Mouse (Mus musculus) neural tube, embryonic 13.5 days (tissue): ENCODE results near the gene Zfp652. TPM values are rescaled to one million over a fixed set of nuclear protein-coding genes. Genes with fewer than 3 reads are reported as not detected.
"Not testable (repeated sequence)": the region's sequence is repeated elsewhere in the genome, so short reads cannot be mapped to it uniquely, and the experiment has no call there.

Experiments
- ATAC-seq: fragments of 200-750 bp; cut with Nextera tagmentation; 2 replicates; pipeline ENCODE4 v1.8.0; 2017; ENCODE audit warnings: low read depth, mild to moderate bottlenecking, moderate TSS enrichment, moderate library complexity
- H3K27ac ChIP-seq: fragments of 300-500 bp; sonication (generic); replicated peaks from 2 replicates; pipeline ENCODE4 v1.5.1; 2015; ENCODE audit warnings: moderate library complexity, mild to moderate bottlenecking, inconsistent platforms
- H3K27me3 ChIP-seq: fragments of 300-500 bp; sonication (generic); 2 replicates; pipeline ENCODE4 v1.6.1; 2015; ENCODE audit warnings: mild to moderate bottlenecking, inconsistent platforms
- H3K36me3 ChIP-seq: fragments of 300-500 bp; sonication (generic); 2 replicates; pipeline ENCODE4 v1.6.1; 2015; ENCODE audit warnings: mild to moderate bottlenecking, inconsistent platforms
- H3K4me1 ChIP-seq: fragments of 300-500 bp; sonication (generic); replicated peaks from 2 replicates; pipeline ENCODE4 v1.6.1; 2015; ENCODE audit warnings: inconsistent platforms
- H3K4me2 ChIP-seq: fragments of 300-500 bp; sonication (generic); 2 replicates; pipeline ENCODE4 v1.6.1; 2015; ENCODE audit warnings: inconsistent platforms, mild to moderate bottlenecking, moderate library complexity
- H3K4me3 ChIP-seq: fragments of 300-500 bp; sonication (generic); 2 replicates; pipeline ENCODE4 v1.5.1; 2015; ENCODE audit warnings: mild to moderate bottlenecking, inconsistent platforms
- H3K9ac ChIP-seq: fragments of 300-500 bp; sonication (generic); 2 replicates; pipeline ENCODE4 v1.6.1; 2015; ENCODE audit warnings: moderate library complexity, mild to moderate bottlenecking, inconsistent platforms
- H3K9me3 ChIP-seq: fragments of 300-500 bp; sonication (generic); 2 replicates; pipeline ENCODE4 v1.6.1; 2016; ENCODE audit warnings: inconsistent platforms
- WGBS: fragments of 180-500 bp; shearing (Covaris S2); methylation state at CpG from one replicate; pipeline ENCODE4 v1.1.7; 2015; 5-methylcytosine and 5-hydroxymethylcytosine counted together
- polyA plus RNA-seq: library from polyadenylated mRNA; unstranded; fragments of >200 nt; fragmentation: Nextera tagmentation; extraction: Ambion mirVana; gene quantifications from 2 replicates; pipeline ENCODE4 v1.2.1, GENCODE M21; 2015

Zfp652 gene
- polyA plus RNA-seq, 1 experiment from 2014 or later = 30.1 TPM

- Histone ChIP-seq H3K4me3 (peak overlapping the region; percentile 9; the same call in 1 of the 2 replicates), H3K4me2 (peak overlapping the region; percentile 30), H3K27ac (no peak overlapping the region), H3K9ac (no peak overlapping the region), H3K4me1 (no peaks in the 10 kb centered on the region), H3K36me3 (no peaks in the 10 kb centered on the region), H3K27me3 (no peaks in the 10 kb centered on the region; the same call in 1 of the 2 replicates), H3K9me3 (no peaks in the 10 kb centered on the region)
- 27% methylated on average over 7 of the region's 7 CpGs for WGBS
- ATAC-seq = no peak
Observed at GRCm38 (mm10) chr11:95876296-95876695, 163.8 kb downstream of the Zfp652 start.

- not testable (repeated sequence) for H3K9ac ChIP-seq, H3K4me1 ChIP-seq, H3K4me3 ChIP-seq, H3K36me3 ChIP-seq, H3K27me3 ChIP-seq, ATAC-seq, H3K27ac ChIP-seq, H3K4me2 ChIP-seq, H3K9me3 ChIP-seq
- WGBS = 83% methylated on average over 2 of the region's 2 CpGs
Observed at GRCm38 (mm10) chr11:95879861-95880260, 167.4 kb downstream of the Zfp652 start.

Other genes starting within 250 kb of the Zfp652 start
- gene Nxph3, start 198.1 kb upstream of the Zfp652 start, polyA plus RNA-seq = 0.74 and 0.79 TPM in 2 replicates
- 97.1 and 121 TPM in 2 replicates for gene Ngfr, start 124.9 kb upstream of the Zfp652 start, polyA plus RNA-seq
- gene Phb, start 45.7 kb upstream of the Zfp652 start, polyA plus RNA-seq = 185 and 188 TPM in 2 replicates
- 1.3 TPM in 2 replicates for gene B130006D01Rik, start 10.9 kb downstream of the Zfp652 start, polyA plus RNA-seq
- gene Phospho1, start 111.8 kb downstream of the Zfp652 start, polyA plus RNA-seq = not detected in 2 replicates
- gene Gngt2, start 124.5 kb downstream of the Zfp652 start, polyA plus RNA-seq = 3.2 and 4.6 TPM in 2 replicates
- gene Abi3, start 129.8 kb downstream of the Zfp652 start, polyA plus RNA-seq = 2.5 and 2.6 TPM in 2 replicates
- gene B4galnt2, start 202.2 kb downstream of the Zfp652 start, polyA plus RNA-seq = not detected in 2 replicates